Mouse (Mus musculus) midbrain, embryonic 11.5 days (tissue): ENCODE results near the gene Slc25a29. TPM values are rescaled to one million over a fixed set of nuclear protein-coding genes. Genes with fewer than 3 reads are reported as not detected.

ENCODE experiments used
- ATAC-seq: fragments of 200-750 bp; cut with Nextera tagmentation; 2 replicates; pipeline ENCODE4 v1.8.0; 2017; ENCODE audit warnings: moderate TSS enrichment, moderate library complexity; ENCODE audit not compliant: low FRiP score
- DNase-seq: peaks from one replicate; pipeline ENCODE4 v3.0.0; 2015; ENCODE audit warnings: low spot score; ENCODE audit errors: missing footprints
- H3K27ac ChIP-seq: fragments of 300-500 bp; sonication (generic); 2 replicates; pipeline ENCODE4 v1.5.1; 2014; ENCODE audit warnings: low read depth, low read length
- H3K27me3 ChIP-seq: fragments of 300-500 bp; sonication (generic); 2 replicates; pipeline ENCODE4 v1.6.1; 2014; ENCODE audit warnings: mild to moderate bottlenecking, low read length, moderate library complexity, mixed read lengths; ENCODE audit not compliant: control insufficient read depth, insufficient read depth
- H3K36me3 ChIP-seq: fragments of 300-500 bp; sonication (generic); 2 replicates; pipeline ENCODE4 v1.6.1; 2014; ENCODE audit warnings: mild to moderate bottlenecking, low read length, moderate library complexity, mixed read lengths; ENCODE audit not compliant: control insufficient read depth, insufficient read depth
- H3K4me1 ChIP-seq: fragments of 300-500 bp; sonication (generic); 2 replicates; pipeline ENCODE4 v1.6.1; 2014; ENCODE audit warnings: low read length; ENCODE audit not compliant: control insufficient read depth, insufficient read depth
- H3K4me2 ChIP-seq: fragments of 300-500 bp; sonication (generic); 2 replicates; pipeline ENCODE4 v1.6.1; 2014; ENCODE audit warnings: mild to moderate bottlenecking, moderate library complexity
- H3K4me3 ChIP-seq: fragments of 300-500 bp; sonication (generic); 2 replicates; pipeline ENCODE4 v1.5.1; 2014; ENCODE audit warnings: low read depth, low read length
- H3K9ac ChIP-seq: fragments of 300-500 bp; sonication (generic); 2 replicates; pipeline ENCODE4 v1.6.1; 2014; ENCODE audit warnings: low read length
- H3K9me3 ChIP-seq: fragments of 300-500 bp; sonication (generic); 2 replicates; pipeline ENCODE4 v1.6.1; 2016; ENCODE audit warnings: low read length; ENCODE audit not compliant: control insufficient read depth
- WGBS: fragments of 180-500 bp; shearing (Covaris S2); extraction: QIAGEN DNeasy Blood & Tissue Kit; methylation state at CpG from one replicate; pipeline ENCODE4 v1.1.7; 2014; 5-methylcytosine and 5-hydroxymethylcytosine counted together
- polyA plus RNA-seq: library from polyadenylated mRNA; unstranded; fragments of >200 nt; fragmentation: Nextera tagmentation; extraction: Ambion mirVana; gene quantifications from 2 replicates; pipeline ENCODE4 v1.2.1, GENCODE M21; 2014

The Slc25a29 gene
- 11.2 and 13.0 TPM in 2 replicates for polyA plus RNA-seq

- Histone ChIP-seq H3K27ac (peak within 1 kb of the TSS; percentile 68), H3K9ac (peak within 1 kb of the TSS; percentile 83), H3K36me3 (no peaks in the 10 kb centered on the region), H3K4me2 (peak within 1 kb of the TSS; percentile 81), H3K27me3 (no peaks in the 10 kb centered on the region), H3K4me3 (peak within 1 kb of the TSS; percentile 60), H3K9me3 (no peaks in the 10 kb centered on the region), H3K4me1 (peaks cover 30% of the 10 kb centered on the region)
- DNase-seq (peak; percentile 99), ATAC-seq (peak; percentile 99)
- WGBS = under 1% methylated on average over 53 of the region's 53 CpGs
Measured at GRCm38 (mm10) chr12:108835840-108836409, at the start of gene Slc25a29, which contains the start of gene Slc25a47. Gene Slc25a29 (minus strand): TSS chr12:108835883. Gene Slc25a47 (plus strand): TSS chr12:108836046.

DNA sequence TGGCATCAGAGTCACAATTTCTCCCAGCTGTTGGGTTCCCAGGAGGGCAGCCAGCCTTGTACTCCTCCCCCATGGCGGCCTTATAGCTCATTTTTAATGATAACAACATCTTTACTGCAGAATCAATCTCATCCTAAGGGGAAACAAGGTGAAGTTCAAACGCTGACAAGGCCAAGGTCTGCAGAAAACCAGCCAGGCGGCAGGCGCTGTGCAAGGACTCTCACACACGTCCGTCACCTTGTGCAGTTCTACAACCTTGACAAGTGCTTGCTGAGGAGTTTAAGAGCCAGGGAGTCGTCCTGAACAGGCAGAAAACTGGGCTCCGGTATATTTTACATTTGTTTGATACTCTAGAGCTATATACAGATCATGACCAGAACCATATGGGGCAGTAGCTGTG lies 47.1 kb upstream of the Slc25a29 start:
- H3K4me2 ChIP-seq = no peak overlapping the region
- ATAC-seq = no peak
- H3K4me1 ChIP-seq = no peaks in the 10 kb centered on the region
- 90% methylated on average over 8 of the region's 8 CpGs for WGBS
- no peak overlapping the region for H3K4me3 ChIP-seq
- no peak overlapping the region for H3K27ac ChIP-seq
- no peaks in the 10 kb centered on the region for H3K9me3 ChIP-seq
- DNase-seq = no peak
- peaks cover 13% of the 10 kb centered on the region; the same call in 1 of the 2 replicates for H3K36me3 ChIP-seq
- H3K9ac ChIP-seq = no peak overlapping the region
- H3K27me3 ChIP-seq = no peaks in the 10 kb centered on the region

- no peak for DNase-seq
- ATAC-seq = no peak
- H3K27me3 ChIP-seq = no peaks in the 10 kb centered on the region
- no peak overlapping the region for H3K9ac ChIP-seq
- no peaks in the 10 kb centered on the region for H3K9me3 ChIP-seq
- no peak overlapping the region for H3K4me2 ChIP-seq
- H3K4me1 ChIP-seq = no peaks in the 10 kb centered on the region
- H3K36me3 ChIP-seq = peaks cover 6% of the 10 kb centered on the region; the same call in 1 of the 2 replicates
- H3K27ac ChIP-seq = no peak overlapping the region
- 96% methylated on average over 3 of the region's 3 CpGs for WGBS
- no peak overlapping the region for H3K4me3 ChIP-seq
Measured at GRCm38 (mm10) chr12:108881192-108881591, 45.5 kb upstream of the Slc25a29 start.

GRCm38 (mm10) chr12:108880606-108881005 lies 44.9 kb upstream of the Slc25a29 start:
- 96% methylated on average over 5 of the region's 5 CpGs for WGBS
- Histone ChIP-seq H3K9me3 (no peaks in the 10 kb centered on the region), H3K27ac (no peak overlapping the region), H3K36me3 (peaks cover 6% of the 10 kb centered on the region; the same call in 1 of the 2 replicates), H3K4me2 (no peak overlapping the region), H3K9ac (no peak overlapping the region), H3K4me3 (no peak overlapping the region), H3K27me3 (no peaks in the 10 kb centered on the region), H3K4me1 (no peaks in the 10 kb centered on the region)
- ATAC-seq (no peak), DNase-seq (no peak)

GRCm38 (mm10) chr12:108879138-108879537 lies 43.5 kb upstream of the Slc25a29 start:
- Histone ChIP-seq H3K9ac (no peak overlapping the region), H3K36me3 (peaks cover 11% of the 10 kb centered on the region; the same call in 1 of the 2 replicates), H3K27ac (no peak overlapping the region), H3K4me2 (no peak overlapping the region), H3K9me3 (no peaks in the 10 kb centered on the region), H3K27me3 (no peaks in the 10 kb centered on the region), H3K4me3 (no peak overlapping the region), H3K4me1 (no peaks in the 10 kb centered on the region)
- no peak for ATAC-seq
- WGBS = 90% methylated on average over 4 of the region's 4 CpGs
- no peak for DNase-seq

GRCm38 (mm10) chr12:108873122-108873521 lies 37.4 kb upstream of the Slc25a29 start:
- ATAC-seq = no peak
- peak; percentile 6 for DNase-seq
- Histone ChIP-seq H3K27me3 (no peaks in the 10 kb centered on the region), H3K4me3 (no peak overlapping the region), H3K4me2 (no peak overlapping the region), H3K27ac (no peak overlapping the region), H3K9ac (no peak overlapping the region), H3K9me3 (no peaks in the 10 kb centered on the region), H3K36me3 (peaks cover 28% of the 10 kb centered on the region), H3K4me1 (no peaks in the 10 kb centered on the region)
- WGBS = 85% methylated on average over 5 of the region's 5 CpGs

- no peak overlapping the region for H3K4me2 ChIP-seq
- DNase-seq (peak; percentile 76), ATAC-seq (no peak)
- H3K4me3 ChIP-seq = no peak overlapping the region
- no peak overlapping the region for H3K9ac ChIP-seq
- H3K27ac ChIP-seq = no peak overlapping the region
- no peaks in the 10 kb centered on the region for H3K9me3 ChIP-seq
- no peaks in the 10 kb centered on the region for H3K27me3 ChIP-seq
- 85% methylated on average over 2 of the region's 2 CpGs for WGBS
- H3K4me1 ChIP-seq = no peaks in the 10 kb centered on the region
- H3K36me3 ChIP-seq = peaks cover 38% of the 10 kb centered on the region
Measured at GRCm38 (mm10) chr12:108869575-108869974, 33.9 kb upstream of the Slc25a29 start.

DNA sequence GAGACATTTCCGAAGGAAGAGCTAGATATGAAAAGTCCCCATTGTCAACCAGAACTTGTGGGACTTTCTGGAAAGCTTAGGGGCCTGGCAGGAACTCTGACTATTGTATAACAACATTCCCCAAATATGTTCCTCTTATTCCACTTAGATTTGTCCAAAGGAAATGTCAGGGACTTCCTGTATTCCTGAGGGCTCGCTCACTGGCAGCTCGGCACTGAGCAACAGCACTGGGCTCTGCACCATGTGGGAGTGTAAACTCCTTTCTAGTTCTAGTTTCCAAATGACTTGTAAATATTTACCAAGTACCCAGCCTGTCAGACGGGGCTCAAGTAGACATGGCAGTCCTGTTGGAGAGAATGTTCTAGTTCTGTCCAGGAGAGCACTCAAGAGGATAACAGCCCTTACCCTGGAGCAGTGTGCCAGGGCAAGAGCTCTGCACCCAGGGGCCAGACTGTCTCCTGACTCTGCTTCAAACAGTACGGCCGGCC lies 29.4 kb upstream of the Slc25a29 start:
- no peaks in the 10 kb centered on the region for H3K4me1 ChIP-seq
- H3K9me3 ChIP-seq = no peaks in the 10 kb centered on the region
- DNase-seq (no peak), ATAC-seq (no peak)
- H3K36me3 ChIP-seq = peaks cover 36% of the 10 kb centered on the region
- H3K9ac ChIP-seq = no peak overlapping the region
- no peaks in the 10 kb centered on the region for H3K27me3 ChIP-seq
- no peak overlapping the region for H3K27ac ChIP-seq
- H3K4me2 ChIP-seq = no peak overlapping the region
- WGBS = 94% methylated on average over 6 of the region's 6 CpGs
- H3K4me3 ChIP-seq = no peak overlapping the region

GRCm38 (mm10) chr12:108858486-108858885 lies 22.8 kb upstream of the Slc25a29 start:
- ATAC-seq (no peak), DNase-seq (no peak)
- H3K27ac ChIP-seq = no peak overlapping the region
- WGBS = 91% methylated on average over 5 of the region's 5 CpGs
- H3K4me2 ChIP-seq = no peak overlapping the region
- no peaks in the 10 kb centered on the region for H3K4me1 ChIP-seq
- no peak overlapping the region for H3K9ac ChIP-seq
- H3K36me3 ChIP-seq = peaks cover 3% of the 10 kb centered on the region; the same call in 1 of the 2 replicates
- no peak overlapping the region for H3K4me3 ChIP-seq
- H3K9me3 ChIP-seq = no peaks in the 10 kb centered on the region
- H3K27me3 ChIP-seq = no peaks in the 10 kb centered on the region
